ENCODE assay signal across 8 mouse cellular contexts in the genomic region with DNA sequence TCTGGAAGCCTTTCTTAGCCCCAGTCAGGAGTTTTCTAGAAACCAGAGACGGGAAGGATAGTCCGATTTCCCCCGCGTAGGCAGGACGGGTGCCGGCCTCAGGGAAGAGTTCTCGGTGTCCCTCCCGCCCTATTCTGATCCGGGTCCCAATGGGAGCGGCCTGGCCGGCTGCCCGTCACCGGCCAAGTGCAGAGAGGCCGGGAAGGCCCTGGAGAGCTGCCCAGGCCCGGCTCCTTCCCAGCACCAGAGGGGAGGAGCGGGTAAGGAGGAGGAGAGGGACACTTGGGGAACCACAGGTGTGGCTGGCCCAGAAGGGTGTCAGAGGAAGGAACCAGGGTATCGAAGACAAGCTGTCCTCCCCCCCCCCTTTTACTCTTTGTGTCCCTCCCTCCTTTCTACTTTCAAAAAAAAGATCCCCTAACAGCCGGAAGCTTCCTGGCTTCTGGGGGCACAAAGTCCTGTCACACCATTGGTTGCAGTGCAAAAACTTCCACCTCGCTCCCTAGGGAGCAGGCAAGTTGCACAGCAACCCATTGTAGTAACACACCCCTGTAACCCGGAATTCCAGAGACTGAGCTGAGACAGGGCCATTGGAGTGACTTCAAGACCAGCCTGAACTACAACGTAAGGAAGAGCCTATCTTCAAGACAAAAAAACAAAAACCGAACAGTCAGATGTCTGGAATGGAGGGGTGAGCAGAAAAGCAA. TPM values are rescaled to one million over a fixed set of nuclear protein-coding genes. Genes with fewer than 3 reads are reported as not detected.
DNase-seq lines count a peak whose midpoint lies in the region; ATAC-seq lines count a peak whose summit lies in the region.
"Had no signal": no experiment of that assay in that cellular context is flagged by ENCODE, and none has a peak within 500 bp of the region (broad histone marks: within the 10 kb centered on the region; RNA-seq: fewer than 3 reads in every experiment).

No protein-coding gene starts in this region.

- ATAC-seq in midbrain, embryonic 13.5 days = no peak

- H3K4me2 ChIP-seq in midbrain, embryonic 13.5 days (replicated peaks) = no peak overlapping the region
- H3K4me2 ChIP-seq: neural tube, embryonic 12.5 days had no signal

- H3K9me3 ChIP-seq in midbrain, embryonic 13.5 days = no peaks in the 10 kb centered on the region
- H3K9me3 ChIP-seq: neural tube, embryonic 12.5 days had no signal

- DNase-seq in ES-CJ7 (ENCODE audit: low read depth, low spot score) = peak; percentile 56
- DNase-seq in adrenal gland, adult (ENCODE audit: inconsistent age in 2 of 2, low spot score in 1 of 2) = peak; percentile 90 to 93
- DNase-seq in fat pad, adult 2 months (ENCODE audit: extremely low read depth, low read depth, low spot score) = peak; percentile 33
- peak; percentile 92 to 94 for DNase-seq in heart, postnatal 14 days
- peak; percentile 94 to 97 for DNase-seq in kidney, postnatal 36 days
- peak; percentile 59 for DNase-seq in urinary bladder, postnatal 25 days (ENCODE audit: low spot score)

- intact Hi-C loops in heart, postnatal 14 days (cut with DNase I) = loop anchor here (1.0 kb wide), 1 partner anchor 23 kb away; a partner anchor contains a TSS

- H3K27me3 ChIP-seq in midbrain, embryonic 13.5 days = peaks cover 81% of the 10 kb centered on the region

- peak overlapping the region; percentile 32; the same call in 1 of the 2 replicates for H3K9ac ChIP-seq in midbrain, embryonic 13.5 days (replicated peaks)
- H3K9ac ChIP-seq: neural tube, embryonic 12.5 days had no signal

- WGBS in midbrain, embryonic 13.5 days = 15% methylated on average over 22 of the region's 22 CpGs

- no peak overlapping the region for H3K27ac ChIP-seq in midbrain, embryonic 13.5 days
- H3K27ac ChIP-seq: neural tube, embryonic 12.5 days had no signal

- H3K4me1 ChIP-seq in midbrain, embryonic 13.5 days (replicated peaks) = peaks cover 12% of the 10 kb centered on the region

- H3K36me3 ChIP-seq in midbrain, embryonic 13.5 days = no peaks in the 10 kb centered on the region
- H3K36me3 ChIP-seq: neural tube, embryonic 12.5 days had no signal

- H3K4me3 ChIP-seq in midbrain, embryonic 13.5 days (replicated peaks) = no peak overlapping the region
- H3K4me3 ChIP-seq: neural tube, embryonic 12.5 days had no signal

RNA-seq across cellular contexts. Expression of a gene that starts 0.8 kb away (rescaled TPM):
- 10 to 100 TPM; 10.5 to 16.8 TPM for total RNA-seq in heart, postnatal 14 days (2021)
- 0.16 and 0.23 TPM in 2 replicates for polyA plus RNA-seq in midbrain, embryonic 13.5 days (2015; fragmentation: Nextera tagmentation; extraction: Ambion mirVana)

RNA-seq across cellular contexts. Expression of a gene that starts 6.6 kb away (rescaled TPM):
- total RNA-seq in heart, postnatal 14 days (2021) = 1 to 10 TPM in 1 of 2 experiments, under 1 TPM in 1; 0.65 to 1.1 TPM
- not detected in 2 replicates for polyA plus RNA-seq in midbrain, embryonic 13.5 days (2015; fragmentation: Nextera tagmentation; extraction: Ambion mirVana)
- polyA plus RNA-seq: neural tube, embryonic 12.5 days had no signal

RNA-seq across cellular contexts. Expression of a gene that starts 23.4 kb away (rescaled TPM):
- total RNA-seq in heart, postnatal 14 days (2021) = 10 to 100 TPM; 14.5 to 16.0 TPM
- polyA plus RNA-seq in midbrain, embryonic 13.5 days (2015; fragmentation: Nextera tagmentation; extraction: Ambion mirVana) = 38.7 and 40.1 TPM in 2 replicates

RNA-seq across cellular contexts. Expression of a gene that starts 28.5 kb away (rescaled TPM):
- total RNA-seq in heart, postnatal 14 days (2021) = 10 to 100 TPM; 49.1 to 53.5 TPM
- 71.3 and 74.9 TPM in 2 replicates for polyA plus RNA-seq in midbrain, embryonic 13.5 days (2015; fragmentation: Nextera tagmentation; extraction: Ambion mirVana)

RNA-seq across cellular contexts. Expression of a gene that starts 28.9 kb away (rescaled TPM):
- total RNA-seq in heart, postnatal 14 days (2021) = 1 to 10 TPM; 5.3 to 6.5 TPM
- polyA plus RNA-seq in midbrain, embryonic 13.5 days (2015; fragmentation: Nextera tagmentation; extraction: Ambion mirVana) = 43.0 and 46.1 TPM in 2 replicates

Comparison
In these comparisons a context has a peak if more than half of its experiments do, and no peak if none do; other contexts are left out.
1. DNase-seq: peak in every context shown above with its lines; median percentile 96 in kidney, postnatal 36 days; 93 in heart, postnatal 14 days; 92 in adrenal gland, adult; 59 in urinary bladder, postnatal 25 days; 56 in ES-CJ7; 33 in fat pad, adult 2 months.